10 mouse cellular contexts compared by ENCODE assay signal in the genomic region with DNA sequence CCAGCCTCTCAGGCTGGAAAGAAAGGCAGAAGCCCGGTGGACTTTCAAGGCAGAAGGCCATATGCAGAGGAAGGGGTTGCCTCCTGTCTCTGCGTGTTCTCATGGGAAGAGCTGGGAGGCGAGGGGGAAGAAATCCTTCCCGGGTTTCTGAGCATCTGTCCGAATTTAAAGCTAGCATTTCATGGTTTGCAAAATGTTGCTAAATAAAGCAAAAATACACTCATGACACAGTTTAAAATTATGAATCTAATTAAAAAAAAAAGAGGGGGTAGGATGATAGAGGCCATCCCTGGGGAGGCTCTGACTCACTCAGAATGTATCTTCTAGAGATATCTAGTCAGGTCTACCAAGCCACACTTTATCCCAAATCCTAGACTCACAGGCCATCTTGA.
DNase-seq lines count a peak whose midpoint lies in the region; ATAC-seq lines count a peak whose summit lies in the region.
"Had no signal": no experiment of that assay in that cellular context is flagged by ENCODE, and none has a peak within 500 bp of the region (broad histone marks: within the 10 kb centered on the region; RNA-seq: fewer than 3 reads in every experiment).

No protein-coding gene starts in this region.

- H3K4me3 ChIP-seq in forebrain, embryonic 12.5 days (replicated peaks): no peak overlapping the region
- H3K4me3 ChIP-seq in forebrain, embryonic 11.5 days (ENCODE audit: low read depth, low read length): no peak overlapping the region
- no peak overlapping the region for H3K4me3 ChIP-seq in kidney, embryonic 15.5 days (replicated peaks)
- peak overlapping the region; percentile 32 for H3K4me3 ChIP-seq in limb, embryonic 10.5 days

- H3K27ac ChIP-seq in forebrain, embryonic 12.5 days: peak overlapping the region; percentile 37; the same call in 1 of the 2 replicates
- H3K27ac ChIP-seq in forebrain, embryonic 11.5 days (ENCODE audit: low read depth, low read length): no peak overlapping the region
- peak overlapping the region; percentile 93 for H3K27ac ChIP-seq in kidney, embryonic 15.5 days
- peak overlapping the region; percentile 94 for H3K27ac ChIP-seq in limb, embryonic 10.5 days

- no peak overlapping the region for H3K9ac ChIP-seq in forebrain, embryonic 12.5 days
- no peak overlapping the region for H3K9ac ChIP-seq in forebrain, embryonic 11.5 days (ENCODE audit: low read length)
- no peak overlapping the region for H3K9ac ChIP-seq in kidney, embryonic 15.5 days

- no peak overlapping the region for H3K4me2 ChIP-seq in forebrain, embryonic 12.5 days
- no peak overlapping the region for H3K4me2 ChIP-seq in forebrain, embryonic 11.5 days (ENCODE audit: low read depth, low read length, severe bottlenecking)
- peak overlapping the region; percentile 40; the same call in 1 of the 2 replicates for H3K4me2 ChIP-seq in kidney, embryonic 15.5 days

- H3K4me1 ChIP-seq in forebrain, embryonic 12.5 days: peaks cover 22% of the 10 kb centered on the region
- peaks cover 11% of the 10 kb centered on the region for H3K4me1 ChIP-seq in forebrain, embryonic 11.5 days (replicated peaks; ENCODE audit: control insufficient read depth, insufficient read depth, low read length)
- H3K4me1 ChIP-seq in kidney, embryonic 15.5 days: peaks cover 64% of the 10 kb centered on the region
- H3K4me1 ChIP-seq in limb, embryonic 10.5 days: peaks cover 99% of the 10 kb centered on the region

- H3K9me3 ChIP-seq in forebrain, embryonic 12.5 days: no peaks in the 10 kb centered on the region
- no peaks in the 10 kb centered on the region for H3K9me3 ChIP-seq in forebrain, embryonic 11.5 days (ENCODE audit: control insufficient read depth, low read length)
- no peaks in the 10 kb centered on the region for H3K9me3 ChIP-seq in kidney, embryonic 15.5 days (replicated peaks)
- H3K9me3 ChIP-seq in limb, embryonic 10.5 days (replicated peaks): no peaks in the 10 kb centered on the region

- DNase-seq in forebrain, embryonic 11.5 days (ENCODE audit: low spot score): no peak
- DNase-seq in kidney, adult 8-10 months: no peak
- DNase-seq in NIH3T3 (ENCODE audit: low read depth): peak; percentile 39
- no peak for DNase-seq in limb, embryonic 10.5 days (ENCODE audit: low spot score)
- no peak for DNase-seq in embryo, embryonic 10.5 days (ENCODE audit: low spot score)
- no peak for DNase-seq in adrenal gland, adult 18-20 months (ENCODE audit: low spot score in 2 of 2)
- DNase-seq: adrenal gland, adult 2 months; cerebellum, adult 9-10 months had no signal

- no peaks in the 10 kb centered on the region for H3K36me3 ChIP-seq in forebrain, embryonic 12.5 days (replicated peaks)
- H3K36me3 ChIP-seq in forebrain, embryonic 11.5 days (ENCODE audit: control insufficient read depth, insufficient read depth, low read length): no peaks in the 10 kb centered on the region
- no peaks in the 10 kb centered on the region for H3K36me3 ChIP-seq in kidney, embryonic 15.5 days
- peaks cover 8% of the 10 kb centered on the region; the same call in 1 of the 2 replicates for H3K36me3 ChIP-seq in limb, embryonic 10.5 days

- 73% methylated on average over 5 of the region's 5 CpGs for WGBS in forebrain, embryonic 12.5 days
- 61% methylated on average over 5 of the region's 5 CpGs for WGBS in forebrain, embryonic 11.5 days
- WGBS in kidney, embryonic 15.5 days: 58% methylated on average over 5 of the region's 5 CpGs
- WGBS in limb, embryonic 10.5 days: 52% methylated on average over 5 of the region's 5 CpGs

- no peak for ATAC-seq in forebrain, embryonic 12.5 days (ENCODE audit: low FRiP score)
- no peak for ATAC-seq in forebrain, embryonic 11.5 days (replicated peaks; ENCODE audit: low FRiP score)
- no peak for ATAC-seq in kidney, embryonic 15.5 days (replicated peaks; ENCODE audit: low FRiP score)

- no peaks in the 10 kb centered on the region for H3K27me3 ChIP-seq in forebrain, embryonic 12.5 days
- H3K27me3 ChIP-seq in forebrain, embryonic 11.5 days (ENCODE audit: control insufficient read depth, insufficient read depth, low read length): no peaks in the 10 kb centered on the region
- H3K27me3 ChIP-seq in kidney, embryonic 15.5 days: no peaks in the 10 kb centered on the region
- H3K27me3 ChIP-seq in limb, embryonic 10.5 days (ENCODE audit: low read depth, poor library complexity, severe bottlenecking): no peaks in the 10 kb centered on the region
